Mouse (Mus musculus): ENCODE data around the gene Abhd15. TPM values are rescaled to one million over a fixed set of nuclear protein-coding genes. Genes with fewer than 3 reads are reported as not detected.
A peak's percentile ranks its signal among the peaks of the same experiment; 100 is the strongest.
"Not testable (repeated sequence)": the region's sequence is repeated elsewhere in the genome, so short reads cannot be mapped to it uniquely, and the experiment has no call there.

Gene Abhd15
- total RNA-seq, 1 experiment from 2014 or later: 9.4 TPM

- peak; percentile 82 for ATAC-seq (replicated peaks; ENCODE audit: low read depth, poor library complexity, severe bottlenecking)
Measured at GRCm38 (mm10) chr11:77508068-77509021, 6.6 kb upstream of the Abhd15 start.

- no peak for ATAC-seq (replicated peaks; ENCODE audit: low read depth, poor library complexity, severe bottlenecking)
Measured at GRCm38 (mm10) chr11:77511336-77511735, 3.6 kb upstream of the Abhd15 start.

- peak; percentile 42; the same call in 1 of the 2 replicates for ATAC-seq (replicated peaks; ENCODE audit: low read depth, poor library complexity, severe bottlenecking)
Measured at GRCm38 (mm10) chr11:77512891-77513810, 1.8 kb upstream of the Abhd15 start.

- ATAC-seq (replicated peaks; ENCODE audit: low read depth, poor library complexity, severe bottlenecking): 0 out of 2 replicates have a peak, but pooled peaks have one; percentile 2
Measured at GRCm38 (mm10) chr11:77513811-77514170, 1.1 kb upstream of the Abhd15 start.

- ATAC-seq (replicated peaks; ENCODE audit: low read depth, poor library complexity, severe bottlenecking): 0 out of 2 replicates have a peak, but pooled peaks have one; percentile 6
Measured at GRCm38 (mm10) chr11:77514281-77514831, 565 bp upstream of the Abhd15 start.

- ATAC-seq (replicated peaks; ENCODE audit: low read depth, poor library complexity, severe bottlenecking): peak; percentile 6; the same call in 1 of the 2 replicates
Measured at GRCm38 (mm10) chr11:77515637-77516552, 974 bp downstream of the Abhd15 start, which contains the start of gene Trp53i13. TSS of gene Trp53i13 (minus strand) at chr11:77515980.

GRCm38 (mm10) chr11:77516553-77517425 is 1.9 kb downstream of the Abhd15 start:
- ATAC-seq (replicated peaks; ENCODE audit: low read depth, poor library complexity, severe bottlenecking): no peak

GRCm38 (mm10) chr11:77518051-77518798 is 3.3 kb downstream of the Abhd15 start:
- ATAC-seq (replicated peaks; ENCODE audit: low read depth, poor library complexity, severe bottlenecking): no peak

- ATAC-seq (replicated peaks; ENCODE audit: low read depth, poor library complexity, severe bottlenecking): peak; percentile 79
Measured at GRCm38 (mm10) chr11:77519043-77519442, 4.1 kb downstream of the Abhd15 start, which contains the start of gene Gm10392. TSS of gene Gm10392 (minus strand) at chr11:77519198.

GRCm38 (mm10) chr11:77520601-77521529 is 5.9 kb downstream of the Abhd15 start:
- ATAC-seq (replicated peaks; ENCODE audit: low read depth, poor library complexity, severe bottlenecking): peak; percentile 43

- 0 out of 2 replicates have a peak, but pooled peaks have one; percentile 39 for ATAC-seq (replicated peaks; ENCODE audit: low read depth, poor library complexity, severe bottlenecking)
Measured at GRCm38 (mm10) chr11:77525804-77526486, 11.0 kb downstream of the Abhd15 start.

- ATAC-seq (replicated peaks; ENCODE audit: low read depth, poor library complexity, severe bottlenecking): not testable (repeated sequence)
Measured at GRCm38 (mm10) chr11:77528420-77528819, 13.5 kb downstream of the Abhd15 start.

- ATAC-seq (replicated peaks; ENCODE audit: low read depth, poor library complexity, severe bottlenecking): no peak
Measured at GRCm38 (mm10) chr11:77529644-77530043, 14.7 kb downstream of the Abhd15 start.

GRCm38 (mm10) chr11:77530862-77531261 is 15.9 kb downstream of the Abhd15 start:
- ATAC-seq (replicated peaks; ENCODE audit: low read depth, poor library complexity, severe bottlenecking): no peak

- ATAC-seq (replicated peaks; ENCODE audit: low read depth, poor library complexity, severe bottlenecking): no peak
Measured at GRCm38 (mm10) chr11:77532202-77532846, 17.4 kb downstream of the Abhd15 start.
